Mouse (Mus musculus) lung, embryonic 15.5 days (tissue): ENCODE measurements around the gene 2410004B18Rik. TPM values are rescaled to one million over a fixed set of nuclear protein-coding genes. Genes with fewer than 3 reads are reported as not detected.
"Not testable (repeated sequence)": the region's sequence is repeated elsewhere in the genome, so short reads cannot be mapped to it uniquely, and the experiment has no call there.

Experiments
- ATAC-seq: fragments of 200-750 bp; cut with Nextera tagmentation; 2 replicates; pipeline ENCODE4 v1.8.0; 2017; ENCODE audit warnings: moderate number of reproducible peaks, borderline replicate concordance; ENCODE audit not compliant: low FRiP score, low TSS enrichment; ENCODE audit errors: extremely low read depth
- H3K27ac ChIP-seq: fragments of 300-500 bp; sonication (generic); 2 replicates; pipeline ENCODE4 v1.5.1; 2015; ENCODE audit warnings: moderate library complexity, mild to moderate bottlenecking, inconsistent platforms
- H3K27me3 ChIP-seq: fragments of 300-500 bp; sonication (generic); 2 replicates; pipeline ENCODE4 v1.6.1; 2015; ENCODE audit warnings: inconsistent platforms
- H3K36me3 ChIP-seq: fragments of 300-500 bp; sonication (generic); 2 replicates; pipeline ENCODE4 v1.6.1; 2015; ENCODE audit warnings: inconsistent platforms
- H3K4me1 ChIP-seq: fragments of 300-500 bp; sonication (generic); 2 replicates; pipeline ENCODE4 v1.6.1; 2015; ENCODE audit warnings: inconsistent platforms
- H3K4me2 ChIP-seq: fragments of 300-500 bp; sonication (generic); 2 replicates; pipeline ENCODE4 v1.6.1; 2015; ENCODE audit warnings: inconsistent platforms, mild to moderate bottlenecking, moderate library complexity
- H3K4me3 ChIP-seq: fragments of 300-500 bp; sonication (generic); 2 replicates; pipeline ENCODE4 v1.5.1; 2015; ENCODE audit warnings: mild to moderate bottlenecking, inconsistent platforms
- H3K9ac ChIP-seq: fragments of 300-500 bp; sonication (generic); 2 replicates; pipeline ENCODE4 v1.6.1; 2015; ENCODE audit warnings: inconsistent platforms
- H3K9me3 ChIP-seq: fragments of 300-500 bp; sonication (generic); 2 replicates; pipeline ENCODE4 v1.6.1; 2016; ENCODE audit warnings: inconsistent platforms
- WGBS: fragments of 180-500 bp; shearing (Covaris S2); methylation state at CpG from one replicate; pipeline ENCODE4 v1.1.7; 2015; 5-methylcytosine and 5-hydroxymethylcytosine counted together
- polyA plus RNA-seq: library from polyadenylated mRNA; unstranded; fragments of >200 nt; fragmentation: Nextera tagmentation; extraction: Ambion mirVana; gene quantifications from 2 replicates; pipeline ENCODE4 v1.2.1, GENCODE M21; 2015

2410004B18Rik gene
- polyA plus RNA-seq, 1 experiment from 2014 or later: 50.4 TPM

GRCm38 (mm10) chr3:145952945-145953344, 15.1 kb downstream of the 2410004B18Rik start:
- 39% methylated on average over 7 of the region's 7 CpGs for WGBS
- Histone ChIP-seq H3K4me2 (no peak overlapping the region), H3K4me1 (peaks cover 5% of the 10 kb centered on the region), H3K27me3 (no peaks in the 10 kb centered on the region), H3K9me3 (no peaks in the 10 kb centered on the region), H3K36me3 (no peaks in the 10 kb centered on the region), H3K27ac (no peak overlapping the region), H3K9ac (no peak overlapping the region), H3K4me3 (no peak overlapping the region)
- no peak for ATAC-seq

- no peaks in the 10 kb centered on the region for H3K36me3 ChIP-seq
- WGBS: 66% methylated on average over 2 of the region's 2 CpGs
Observed at GRCm38 (mm10) chr3:145953411-145953810, 15.6 kb downstream of the 2410004B18Rik start.

GRCm38 (mm10) chr3:145959824-145960223, 22.0 kb downstream of the 2410004B18Rik start:
- H3K9ac ChIP-seq: no peak overlapping the region
- H3K4me2 ChIP-seq: no peak overlapping the region
- 59% methylated on average over 1 of the region's 1 CpGs for WGBS
- H3K27me3 ChIP-seq: no peaks in the 10 kb centered on the region
- no peak overlapping the region for H3K27ac ChIP-seq
- H3K4me1 ChIP-seq: peaks cover 27% of the 10 kb centered on the region
- no peaks in the 10 kb centered on the region for H3K36me3 ChIP-seq
- no peaks in the 10 kb centered on the region for H3K9me3 ChIP-seq
- no peak for ATAC-seq
- H3K4me3 ChIP-seq: no peak overlapping the region

More at GRCm38 (mm10) chr3:145953411-145953810, 15.6 kb downstream of the 2410004B18Rik start:
- no peaks in the 10 kb centered on the region for H3K9me3 ChIP-seq
- no peak overlapping the region for H3K27ac ChIP-seq
- no peak overlapping the region for H3K4me2 ChIP-seq
- H3K9ac ChIP-seq: no peak overlapping the region
- no peaks in the 10 kb centered on the region for H3K27me3 ChIP-seq
- no peak for ATAC-seq
- no peak overlapping the region for H3K4me3 ChIP-seq
- peaks cover 5% of the 10 kb centered on the region for H3K4me1 ChIP-seq

- Histone ChIP-seq H3K9me3 (no peaks in the 10 kb centered on the region), H3K4me1 (peaks cover 33% of the 10 kb centered on the region), H3K4me2 (peak overlapping the region; percentile 36), H3K27ac (peak overlapping the region; percentile 93; the same call in 1 of the 2 replicates), H3K36me3 (no peaks in the 10 kb centered on the region), H3K9ac (no peak overlapping the region), H3K27me3 (no peaks in the 10 kb centered on the region), H3K4me3 (no peak overlapping the region)
- 30% methylated on average over 9 of the region's 9 CpGs for WGBS
- ATAC-seq: no peak
Observed at GRCm38 (mm10) chr3:145962411-145962810, 24.6 kb downstream of the 2410004B18Rik start.

- Histone ChIP-seq H3K4me3 (no peak overlapping the region), H3K4me1 (peaks cover 33% of the 10 kb centered on the region), H3K9ac (peak overlapping the region; percentile 24), H3K27ac (peak overlapping the region; percentile 93), H3K4me2 (peak overlapping the region; percentile 36), H3K36me3 (no peaks in the 10 kb centered on the region), H3K27me3 (no peaks in the 10 kb centered on the region), H3K9me3 (no peaks in the 10 kb centered on the region)
- 15% methylated on average over 31 of the region's 31 CpGs for WGBS
- ATAC-seq: peak; percentile 38; the same call in 1 of the 2 replicates
Observed at GRCm38 (mm10) chr3:145963101-145964017, 25.5 kb downstream of the 2410004B18Rik start.

GRCm38 (mm10) chr3:145964018-145964387, 26.2 kb downstream of the 2410004B18Rik start:
- Histone ChIP-seq H3K9me3 (no peaks in the 10 kb centered on the region), H3K9ac (no peak overlapping the region; the same call in 1 of the 2 replicates), H3K27ac (peak overlapping the region; percentile 93), H3K36me3 (no peaks in the 10 kb centered on the region), H3K4me3 (no peak overlapping the region), H3K4me1 (peaks cover 35% of the 10 kb centered on the region), H3K27me3 (no peaks in the 10 kb centered on the region), H3K4me2 (peak overlapping the region; percentile 36)
- ATAC-seq: peak; percentile 83
- 23% methylated on average over 10 of the region's 10 CpGs for WGBS

- H3K9ac ChIP-seq: no peak overlapping the region
Observed at GRCm38 (mm10) chr3:145964473-145964872, 26.7 kb downstream of the 2410004B18Rik start.

GRCm38 (mm10) chr3:145965583-145965982, 27.8 kb downstream of the 2410004B18Rik start:
- 72% methylated on average over 3 of the region's 3 CpGs for WGBS
- H3K4me2 ChIP-seq, ATAC-seq, H3K9me3 ChIP-seq, H3K9ac ChIP-seq, H3K4me3 ChIP-seq, H3K36me3 ChIP-seq, H3K27me3 ChIP-seq: not testable (repeated sequence)
- Histone ChIP-seq H3K27ac (peak overlapping the region; percentile 93; the same call in 1 of the 2 replicates), H3K4me1 (peaks cover 42% of the 10 kb centered on the region)

More at GRCm38 (mm10) chr3:145964473-145964872, 26.7 kb downstream of the 2410004B18Rik start:
- H3K9me3 ChIP-seq: no peaks in the 10 kb centered on the region
- H3K36me3 ChIP-seq: no peaks in the 10 kb centered on the region
- peaks cover 38% of the 10 kb centered on the region for H3K4me1 ChIP-seq
- H3K4me2 ChIP-seq: peak overlapping the region; percentile 36
- H3K27ac ChIP-seq: peak overlapping the region; percentile 93
- 4% methylated on average over 10 of the region's 10 CpGs for WGBS
- H3K4me3 ChIP-seq: 0 out of 2 replicates have a peak overlapping the region, but pooled peaks have one; percentile 4
- H3K27me3 ChIP-seq: no peaks in the 10 kb centered on the region
- ATAC-seq: peak; percentile 85

GRCm38 (mm10) chr3:145966806-145967205, 29.0 kb downstream of the 2410004B18Rik start:
- H3K4me2 ChIP-seq: no peak overlapping the region
- no peak overlapping the region for H3K27ac ChIP-seq
- no peaks in the 10 kb centered on the region for H3K27me3 ChIP-seq
- H3K36me3 ChIP-seq: no peaks in the 10 kb centered on the region
- H3K9me3 ChIP-seq: no peaks in the 10 kb centered on the region
- no peak for ATAC-seq
- no peak overlapping the region for H3K4me3 ChIP-seq
- H3K4me1 ChIP-seq: peaks cover 49% of the 10 kb centered on the region
- H3K9ac ChIP-seq: no peak overlapping the region
- WGBS: 80% methylated on average over 5 of the region's 5 CpGs

- H3K36me3 ChIP-seq: no peaks in the 10 kb centered on the region
- no peak overlapping the region for H3K4me3 ChIP-seq
- H3K9me3 ChIP-seq: no peaks in the 10 kb centered on the region
- no peak for ATAC-seq
- 0 out of 2 replicates have a peak overlapping the region, but pooled peaks have one; percentile 20 for H3K27ac ChIP-seq
- H3K9ac ChIP-seq: no peak overlapping the region
- H3K4me1 ChIP-seq: peaks cover 32% of the 10 kb centered on the region
- H3K4me2 ChIP-seq: peak overlapping the region; percentile 18; the same call in 1 of the 2 replicates
- 31% methylated on average over 14 of the region's 14 CpGs for WGBS
- H3K27me3 ChIP-seq: no peaks in the 10 kb centered on the region
Observed at GRCm38 (mm10) chr3:145969031-145969501, 31.3 kb downstream of the 2410004B18Rik start.

GRCm38 (mm10) chr3:145971501-145971900, 33.7 kb downstream of the 2410004B18Rik start:
- Histone ChIP-seq H3K36me3 (no peaks in the 10 kb centered on the region), H3K27me3 (no peaks in the 10 kb centered on the region), H3K4me1 (peaks cover 19% of the 10 kb centered on the region; the same call in 1 of the 2 replicates), H3K4me2 (no peak overlapping the region), H3K9me3 (no peaks in the 10 kb centered on the region), H3K4me3 (no peak overlapping the region), H3K9ac (no peak overlapping the region), H3K27ac (no peak overlapping the region)
- ATAC-seq: no peak
- 46% methylated on average over 10 of the region's 10 CpGs for WGBS

- no peak overlapping the region for H3K9ac ChIP-seq
Observed at GRCm38 (mm10) chr3:145974986-145975385, 37.2 kb downstream of the 2410004B18Rik start.

More at GRCm38 (mm10) chr3:145974986-145975385, 37.2 kb downstream of the 2410004B18Rik start:
- 77% methylated on average over 7 of the region's 7 CpGs for WGBS
- H3K4me3 ChIP-seq: no peak overlapping the region
- no peak overlapping the region for H3K27ac ChIP-seq
- no peak for ATAC-seq
- H3K4me2 ChIP-seq: no peak overlapping the region
- H3K9me3 ChIP-seq: no peaks in the 10 kb centered on the region
- H3K27me3 ChIP-seq: no peaks in the 10 kb centered on the region
- H3K4me1 ChIP-seq: 0 out of 2 replicates have a peak, but pooled peaks cover 10% of the 10 kb centered on the region
- no peaks in the 10 kb centered on the region for H3K36me3 ChIP-seq
